15 mouse cellular contexts compared by ENCODE assay signal in the genomic region with DNA sequence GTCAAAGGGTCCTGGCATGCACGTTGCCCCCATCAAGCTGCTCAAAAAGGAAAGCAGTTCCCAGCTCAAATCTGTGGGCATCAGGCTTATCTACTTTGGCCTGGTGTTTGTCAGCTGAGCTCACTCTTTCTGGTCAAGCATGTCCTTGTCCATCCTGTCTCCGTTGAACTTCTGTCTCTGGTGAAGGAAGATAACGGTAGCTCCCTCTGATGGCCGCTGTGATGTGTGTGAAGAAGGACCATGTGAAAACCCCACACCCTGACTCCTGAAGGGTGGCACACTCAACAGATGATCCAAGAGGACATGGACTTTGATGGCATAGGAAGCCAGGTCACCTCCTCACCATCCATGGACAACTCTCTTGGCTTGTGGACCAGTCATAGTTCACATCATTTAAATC. TPM values are rescaled to one million over a fixed set of nuclear protein-coding genes. Genes with fewer than 3 reads are reported as not detected.
A peak's percentile ranks its signal among the peaks of the same experiment; 100 is the strongest.
DNase-seq lines count a peak whose midpoint lies in the region; ATAC-seq and TF ChIP-seq lines count a peak whose summit lies in the region.
"Had no signal": no experiment of that assay in that cellular context is flagged by ENCODE, and none has a peak within 500 bp of the region (broad histone marks: within the 10 kb centered on the region; RNA-seq: fewer than 3 reads in every experiment).

No protein-coding gene starts in this region.

- TF ChIP-seq POLR2A in embryonic fibroblast, embryonic 13.5 days (IDR thresholded peaks at IDR 0.05; ENCODE audit: low read depth, low read length) = peak; percentile 16; the same call in 1 of the 2 replicates

- no peak for DNase-seq in frontal cortex, postnatal 14 days (ENCODE audit: low spot score in 2 of 2)
- DNase-seq in layer of hippocampus, adult 2 months (ENCODE audit: low spot score in 2 of 2) = no peak
- no peak for DNase-seq in layer of hippocampus, adult 18-20 months (ENCODE audit: low spot score in 2 of 2)
- DNase-seq in 416B (ENCODE audit: low read depth) = peak; percentile 65
- no peak for DNase-seq in urinary bladder, postnatal 10 days (ENCODE audit: low spot score)
- no peak for DNase-seq in spleen, postnatal 14 days (ENCODE audit: low spot score in 2 of 2)
- DNase-seq: heart, postnatal 10 days; kidney, postnatal 10 days; lung, postnatal 14 days; right cerebral cortex, postnatal 4 days had no signal

- H3K4me1 ChIP-seq in embryonic fibroblast, embryonic 13.5 days (ENCODE audit: control insufficient read depth, insufficient read depth, low read length) = no peaks in the 10 kb centered on the region

- peak; percentile 46 for TF ChIP-seq CTCF in layer of hippocampus, adult 2 months (conservative IDR thresholded peaks at IDR 0.05)
- TF ChIP-seq CTCF in embryonic fibroblast, embryonic 13.5 days (IDR thresholded peaks at IDR 0.05; ENCODE audit: borderline replicate concordance, insufficient read depth, low read length) = no peak

- peak overlapping the region; percentile 19; the same call in 1 of the 2 replicates for H3K27ac ChIP-seq in layer of hippocampus, adult 2 months
- H3K27ac ChIP-seq in embryonic fibroblast, embryonic 13.5 days (ENCODE audit: insufficient read depth, low read length) = no peak overlapping the region
- H3K27ac ChIP-seq: limb, embryonic 13.5 days; midbrain, embryonic 12.5 days had no signal

- H3K4me3 ChIP-seq in layer of hippocampus, adult 2 months = no peak overlapping the region
- H3K4me3 ChIP-seq in embryonic fibroblast, embryonic 13.5 days (ENCODE audit: insufficient read depth, low read length) = no peak overlapping the region
- H3K4me3 ChIP-seq: limb, embryonic 13.5 days; midbrain, embryonic 12.5 days had no signal

- 0 out of 2 replicates have a peak, but pooled peaks have one; percentile 13 for ATAC-seq in frontal cortex, adult (ENCODE audit: low TSS enrichment)

RNA-seq across cellular contexts. Expression of a gene that starts 14.3 kb away (rescaled TPM):
- 10 to 100 TPM; 74.1 to 74.9 TPM for total RNA-seq in layer of hippocampus, adult 2 months (2021)
- 10 to 100 TPM; 70.5 to 74.0 TPM for total RNA-seq in layer of hippocampus, adult 18-20 months (2021)
- polyA plus RNA-seq in embryonic fibroblast, embryonic 13.5 days (2011; ENCODE audit: insufficient read length, low read depth, missing spikeins) = 11.2 and 14.5 TPM in 2 replicates
- total RNA-seq: granulocyte monocyte progenitor cell, adult 5-6 weeks had no signal

RNA-seq across cellular contexts. Expression of a gene that starts 31.4 kb away (rescaled TPM):
- total RNA-seq in layer of hippocampus, adult 2 months (2021) = 10 to 100 TPM; 12.5 to 12.9 TPM
- total RNA-seq in layer of hippocampus, adult 18-20 months (2021) = 10 to 100 TPM; 12.0 to 13.5 TPM
- polyA plus RNA-seq in embryonic fibroblast, embryonic 13.5 days (2011; ENCODE audit: insufficient read length, low read depth, missing spikeins) = 15.6 and 19.6 TPM in 2 replicates
